Mouse (Mus musculus) kidney, postnatal 25 days (tissue): ENCODE measurements around the gene Hes3.

Source experiments
- DNase-seq, 2 experiments: peaks; one replicate each; pipeline ENCODE4 v3.0.0; 2021; ENCODE audit warnings: mixed read lengths in 2 of 2

Hes3 gene

DNA sequence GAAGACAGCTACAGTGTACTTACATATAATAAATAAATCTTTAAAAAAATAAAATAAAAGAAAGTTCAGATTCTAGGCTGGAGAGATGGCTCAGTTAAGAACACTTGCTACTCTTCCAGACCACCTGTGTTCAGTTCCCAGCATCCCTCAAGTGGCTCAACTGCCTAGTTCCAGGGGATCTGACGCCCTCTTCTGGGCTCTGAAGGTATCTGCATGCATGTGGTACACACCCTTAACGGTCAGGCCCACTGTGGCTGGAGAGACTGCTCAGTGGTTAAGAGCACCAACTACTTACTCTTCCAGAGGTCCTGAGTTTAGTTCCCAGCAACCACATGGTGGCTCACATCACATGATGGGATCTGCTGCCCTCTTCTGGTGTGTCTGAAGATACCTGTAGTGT is 13.5 kb downstream of the Hes3 start:
- no peak for DNase-seq

GRCm38 (mm10) chr4:152276389-152277347 is 14.8 kb downstream of the Hes3 start:
- no peak for DNase-seq

DNA sequence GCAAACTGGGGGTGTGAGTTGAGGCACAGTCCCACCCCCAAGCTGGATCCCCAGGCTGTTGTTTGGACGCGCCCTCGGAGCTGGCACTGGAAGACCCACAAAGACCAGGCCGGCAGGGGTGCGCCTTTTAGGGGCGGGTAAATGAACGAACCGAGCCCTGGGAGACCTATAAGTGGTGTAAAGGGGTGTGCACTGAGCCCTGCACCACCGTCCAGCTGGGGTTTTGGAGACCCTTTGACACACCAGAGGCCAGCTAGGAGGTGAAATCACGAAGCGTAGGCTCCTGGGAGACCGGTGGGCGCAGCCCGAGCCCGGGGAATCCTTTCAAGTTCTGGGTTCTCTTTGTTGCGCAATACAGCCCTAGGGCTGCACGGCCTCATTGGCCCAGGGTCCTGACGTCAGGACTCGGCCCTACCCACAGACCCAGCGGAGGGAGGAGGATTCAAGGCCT is 16.8 kb downstream of the Hes3 start:
- DNase-seq, result no peak

GRCm38 (mm10) chr4:152273621-152274236 is 17.7 kb downstream of the Hes3 start, which contains the start of gene Gpr153:
TSS of gene Gpr153 (plus strand) at chr4:152274232.
- DNase-seq, result peak; percentile 27 to 56

DNA sequence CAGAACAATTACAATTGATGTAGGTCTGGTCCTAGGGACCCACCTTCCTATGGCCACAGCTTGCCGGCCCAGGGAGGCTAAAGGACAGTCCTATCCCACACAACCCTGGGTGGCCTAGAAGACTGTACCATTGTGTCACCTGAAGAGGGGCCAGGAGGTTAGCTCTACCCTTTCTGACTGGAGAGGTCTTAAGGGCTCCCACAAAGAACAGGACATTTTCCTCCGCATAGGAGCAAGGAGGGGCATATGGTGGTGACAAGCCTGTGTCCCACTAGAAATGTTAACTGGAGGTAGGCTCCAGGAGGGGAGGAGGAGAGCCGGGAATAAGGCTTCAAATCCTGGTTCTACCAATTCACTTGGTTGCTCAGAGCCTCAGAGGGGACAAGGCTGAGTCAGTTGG is 18.3 kb downstream of the Hes3 start:
- DNase-seq, result no peak

- DNase-seq, result peak; percentile 56 to 64
Measured at GRCm38 (mm10) chr4:152272449-152273049, 18.9 kb downstream of the Hes3 start.

DNA sequence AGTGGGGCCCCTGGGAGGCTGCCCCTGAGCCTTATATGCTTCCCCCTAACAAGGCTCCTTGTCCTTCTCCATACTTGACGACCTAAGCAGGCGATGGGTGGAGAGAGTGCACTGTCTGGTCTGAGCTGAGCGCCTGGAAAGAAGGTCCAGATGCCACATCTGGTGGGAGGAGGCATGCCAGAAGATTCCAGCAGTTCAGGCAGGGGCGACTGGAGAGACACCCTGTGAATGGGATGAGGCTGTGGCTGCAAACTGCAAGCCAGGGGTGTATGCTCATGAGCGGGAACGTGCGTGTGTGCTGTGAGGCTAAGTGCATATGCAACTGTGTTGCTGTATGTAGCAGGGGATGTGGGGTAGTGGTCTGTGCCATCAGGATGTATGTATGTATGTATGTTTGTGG is 19.5 kb downstream of the Hes3 start:
- DNase-seq, result no peak

- DNase-seq, result no peak
Measured at GRCm38 (mm10) chr4:152271334-152271733, 20.1 kb downstream of the Hes3 start.

- no peak for DNase-seq
Measured at GRCm38 (mm10) chr4:152270599-152270998, 20.9 kb downstream of the Hes3 start.

GRCm38 (mm10) chr4:152269967-152270366 is 21.5 kb downstream of the Hes3 start:
- DNase-seq, result no peak

GRCm38 (mm10) chr4:152267748-152268369 is 23.6 kb downstream of the Hes3 start:
- DNase-seq, result peak in 1 of 2 experiments; percentile 57

- no peak for DNase-seq
Measured at GRCm38 (mm10) chr4:152266236-152266895, 25.1 kb downstream of the Hes3 start.

DNA sequence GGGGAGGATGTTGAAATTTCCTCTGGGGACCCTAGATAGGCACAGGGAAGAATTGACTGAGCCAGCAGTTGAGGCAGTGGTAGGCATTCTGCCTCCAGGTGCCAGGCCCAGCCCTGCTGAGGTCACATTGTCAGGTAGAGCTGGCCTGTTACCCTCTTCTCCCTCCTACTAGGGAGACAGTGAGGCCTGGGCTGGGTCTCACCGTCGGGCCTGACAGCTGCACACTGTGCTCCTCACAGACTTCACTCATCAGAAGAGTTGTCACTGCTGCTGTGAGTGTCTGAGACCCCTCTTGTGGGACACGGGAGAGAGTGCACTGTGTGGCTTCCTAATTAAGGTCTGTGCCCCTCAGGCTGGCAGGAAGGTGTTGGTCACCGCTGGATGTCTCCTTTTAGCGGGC is 25.7 kb downstream of the Hes3 start:
- no peak for DNase-seq

- DNase-seq, result peak in 1 of 2 experiments; percentile 12
Measured at GRCm38 (mm10) chr4:152264867-152265568, 26.4 kb downstream of the Hes3 start.

DNA sequence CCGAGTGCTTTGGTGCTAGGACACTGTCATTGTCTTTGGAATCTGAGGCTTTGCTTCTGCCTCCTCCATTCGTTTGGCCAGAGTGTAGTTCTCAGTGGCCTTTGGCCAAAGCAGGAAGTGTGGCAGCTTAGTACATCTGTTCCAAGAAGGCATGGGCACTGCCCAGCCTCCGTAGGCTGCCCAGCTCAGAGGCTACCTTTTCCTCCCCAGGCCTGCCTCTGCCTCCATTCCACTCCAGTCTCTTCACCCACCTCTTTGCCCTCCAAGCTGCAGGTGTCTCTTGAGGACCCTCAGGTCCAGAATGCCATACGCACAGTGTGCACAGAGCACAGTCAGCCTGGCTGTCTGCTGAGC is 27.3 kb downstream of the Hes3 start:
- no peak for DNase-seq

DNA sequence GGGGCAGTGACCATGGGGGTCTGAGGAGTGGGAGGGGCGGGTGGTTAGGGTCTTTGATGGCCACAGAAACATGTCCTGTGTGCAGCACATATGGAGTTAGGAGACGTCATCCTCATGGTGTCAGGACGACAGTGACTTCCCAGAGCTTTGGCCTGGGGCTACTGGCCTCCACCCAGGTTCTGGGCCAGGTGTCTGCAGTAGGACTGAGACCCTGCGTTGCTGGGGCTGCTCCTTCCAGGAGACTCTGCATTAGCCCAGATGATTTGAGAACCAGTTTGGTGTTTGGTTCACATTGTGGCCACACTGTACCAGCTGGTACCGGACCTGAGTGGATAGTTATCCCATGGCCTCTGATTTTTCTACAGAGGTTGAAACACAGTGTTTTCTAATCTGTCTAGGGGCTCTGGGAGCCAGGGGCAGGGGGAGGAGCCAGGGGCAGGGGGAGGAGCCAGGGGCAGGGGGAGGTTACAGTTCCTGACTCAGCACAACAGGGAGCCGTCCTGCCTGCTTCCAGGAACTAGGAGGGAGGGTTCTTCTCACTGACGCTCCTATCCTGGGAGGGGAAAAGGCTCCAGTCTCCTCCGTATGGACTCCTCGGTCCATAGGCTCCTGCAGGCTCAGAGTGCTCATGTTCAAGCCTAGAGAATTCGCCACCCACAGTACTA is 27.8 kb downstream of the Hes3 start:
- peak; percentile 18 to 63 for DNase-seq

DNA sequence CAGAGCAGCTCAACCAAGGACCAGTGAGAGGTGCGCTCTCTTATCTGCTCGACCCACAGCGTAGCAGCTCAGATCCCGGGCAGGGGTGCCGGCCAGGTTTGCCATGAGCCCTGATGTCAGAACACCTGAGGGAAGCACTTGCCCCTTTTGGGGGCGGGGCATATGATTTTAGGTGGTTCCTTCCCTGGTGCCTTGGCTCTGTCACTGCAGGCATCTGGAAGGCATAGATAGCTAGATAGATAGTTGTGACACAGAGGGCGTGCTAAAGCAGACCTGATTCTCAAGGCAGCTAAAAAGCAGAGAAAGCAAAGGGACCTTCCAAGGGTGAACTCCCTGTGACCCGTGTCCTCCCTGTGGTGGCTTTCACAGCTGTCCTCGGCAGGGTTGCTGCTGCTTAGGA is 28.4 kb downstream of the Hes3 start:
- no peak for DNase-seq

DNA sequence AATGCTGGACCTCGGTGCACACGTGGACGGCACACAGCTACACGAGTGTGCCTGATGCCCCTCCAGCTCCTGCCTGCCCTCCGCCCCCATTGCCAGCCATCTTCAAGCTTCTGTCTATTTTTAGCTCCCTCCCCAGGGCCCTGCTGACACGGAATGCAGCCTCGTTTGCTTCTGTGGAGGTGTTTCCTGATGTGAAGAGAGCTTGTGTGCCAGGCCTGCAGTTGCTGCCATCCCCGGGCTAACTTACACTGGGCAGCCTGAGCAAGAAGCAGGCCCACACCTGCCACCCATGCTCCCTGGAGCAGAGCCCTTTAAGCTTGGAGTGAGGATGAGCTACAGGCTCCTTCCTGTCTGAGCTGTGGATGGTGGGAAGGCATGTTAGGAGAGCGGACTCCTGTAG is 29.3 kb downstream of the Hes3 start:
- DNase-seq, result no peak

DNA sequence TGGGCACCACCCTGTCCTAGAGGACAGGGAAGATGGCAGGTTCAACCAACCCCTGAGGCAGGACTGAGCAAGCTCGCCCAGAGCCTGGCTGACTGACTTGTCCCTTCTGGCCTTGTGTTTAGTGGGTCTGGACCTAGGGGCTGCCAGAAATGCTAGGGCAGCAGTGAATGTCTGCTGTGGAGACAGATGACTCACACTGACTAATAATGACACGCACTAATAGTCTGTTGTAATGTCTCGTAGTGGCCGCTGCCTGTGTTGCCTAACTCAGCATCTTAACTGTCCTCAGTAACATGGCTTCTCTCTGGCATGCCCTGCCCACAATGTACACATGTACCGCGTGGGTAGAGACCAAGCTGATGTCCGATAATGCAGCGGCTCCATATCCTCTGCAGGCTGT is 31.0 kb downstream of the Hes3 start:
- no peak for DNase-seq

DNA sequence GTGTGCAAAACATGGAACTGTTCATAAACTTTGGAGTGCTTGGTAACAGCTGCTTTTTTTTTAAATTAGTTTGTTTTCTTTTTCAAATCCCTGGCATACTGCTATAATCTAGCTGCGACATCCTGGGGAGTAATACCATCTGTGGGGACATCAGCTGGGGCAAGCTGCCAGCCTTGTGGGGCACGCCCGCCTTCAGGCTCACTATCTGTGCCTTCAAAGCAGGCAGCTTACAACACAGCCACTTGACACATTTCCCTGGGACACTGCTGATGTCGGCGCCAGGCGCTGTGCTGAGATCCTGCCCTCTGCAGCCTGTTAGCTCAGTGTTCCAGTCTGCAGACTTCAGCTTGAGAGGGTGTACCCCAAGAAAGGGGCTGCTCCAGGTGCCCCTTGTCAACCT is 34.4 kb downstream of the Hes3 start:
- DNase-seq, result no peak

DNA sequence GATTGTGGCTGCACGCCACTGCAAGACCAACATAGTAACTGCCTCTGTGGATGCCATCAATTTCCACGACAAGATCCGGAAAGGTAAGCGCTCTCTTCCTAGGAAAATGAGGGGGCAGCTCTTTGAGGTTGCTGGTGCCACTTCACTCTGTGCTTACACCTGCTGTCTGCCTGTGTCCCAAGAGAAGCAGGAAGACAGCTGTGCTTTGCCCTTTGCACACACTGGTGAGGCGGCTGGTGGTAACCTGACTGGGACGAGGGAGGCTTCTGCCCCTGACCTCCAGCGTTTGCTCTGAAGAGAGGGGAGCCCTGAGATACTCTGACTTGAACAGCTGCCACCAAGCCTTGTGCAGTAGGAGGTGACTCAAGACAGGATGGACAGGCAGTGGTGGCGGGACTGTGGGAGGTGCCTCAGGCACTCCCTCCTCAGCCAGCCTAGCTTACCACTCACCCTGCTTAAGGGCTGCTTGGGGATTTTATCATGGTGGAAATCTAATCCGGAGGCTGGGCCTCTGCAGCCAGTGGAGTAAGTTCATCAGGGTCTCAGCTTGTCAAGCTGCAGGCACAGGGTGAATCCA is 38.2 kb downstream of the Hes3 start:
- no peak for DNase-seq
